ENCODE assay signal across 11 mouse cellular contexts in the genomic region with DNA sequence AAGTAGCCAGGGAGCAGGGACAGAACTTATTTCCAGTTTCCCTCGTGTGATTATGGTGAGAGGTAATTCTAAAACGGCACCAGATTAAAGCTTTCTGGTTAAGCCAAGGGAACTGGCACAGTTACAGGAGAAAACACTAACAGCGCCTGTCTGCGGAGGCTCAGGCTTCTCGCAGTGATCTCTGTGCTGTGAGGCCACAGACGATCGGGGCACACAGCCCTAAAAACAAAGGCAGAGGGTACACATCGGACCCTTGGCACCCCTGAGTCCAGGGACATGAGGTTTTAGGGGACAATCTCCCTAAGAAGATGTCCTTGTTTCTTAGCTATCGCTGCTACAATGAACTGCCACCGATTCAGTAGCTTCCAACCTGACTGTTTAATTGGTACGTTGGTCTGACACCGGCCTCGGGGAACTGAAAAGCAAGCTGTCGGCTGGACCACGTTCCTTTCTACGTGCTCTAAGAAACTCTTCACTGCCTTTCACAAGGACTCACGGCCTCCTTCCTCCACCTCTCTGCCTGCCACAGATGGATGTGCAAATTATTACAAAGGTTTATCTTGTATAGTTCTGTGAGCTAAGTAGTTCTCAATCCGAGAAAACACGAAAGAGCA.
A peak's percentile ranks its signal among the peaks of the same experiment; 100 is the strongest.
DNase-seq lines count a peak whose midpoint lies in the region; ATAC-seq and TF ChIP-seq lines count a peak whose summit lies in the region.
"Had no signal": no experiment of that assay in that cellular context is flagged by ENCODE, and none has a peak within 500 bp of the region (broad histone marks: within the 10 kb centered on the region; RNA-seq: fewer than 3 reads in every experiment).

No protein-coding gene starts in this region.

- H3K9me3 ChIP-seq in hindbrain, embryonic 14.5 days (ENCODE audit: control insufficient read depth, low read length) = no peaks in the 10 kb centered on the region
- H3K9me3 ChIP-seq in stomach, embryonic 15.5 days = no peaks in the 10 kb centered on the region
- H3K9me3 ChIP-seq: limb, embryonic 12.5 days had no signal

- H3K27ac ChIP-seq in layer of hippocampus, adult 2 months = peak overlapping the region; percentile 61
- H3K27ac ChIP-seq in hindbrain, embryonic 14.5 days = no peak overlapping the region
- peak overlapping the region; percentile 31; the same call in 1 of the 2 replicates for H3K27ac ChIP-seq in stomach, embryonic 15.5 days
- H3K27ac ChIP-seq: limb, embryonic 12.5 days had no signal

- H3K4me2 ChIP-seq in hindbrain, embryonic 14.5 days (replicated peaks) = 0 out of 2 replicates have a peak overlapping the region, but pooled peaks have one; percentile 15
- no peak overlapping the region for H3K4me2 ChIP-seq in stomach, embryonic 15.5 days
- H3K4me2 ChIP-seq: limb, embryonic 12.5 days had no signal

- H3K9ac ChIP-seq in hindbrain, embryonic 14.5 days = no peak overlapping the region; the same call in 1 of the 2 replicates
- no peak overlapping the region for H3K9ac ChIP-seq in stomach, embryonic 15.5 days
- H3K9ac ChIP-seq: limb, embryonic 12.5 days had no signal

- H3K4me1 ChIP-seq in hindbrain, embryonic 14.5 days (replicated peaks; ENCODE audit: control insufficient read depth, insufficient read depth, low read length) = peaks cover 15% of the 10 kb centered on the region; the same call in 1 of the 2 replicates
- peaks cover 20% of the 10 kb centered on the region for H3K4me1 ChIP-seq in stomach, embryonic 15.5 days

- no peak overlapping the region; the same call in 1 of the 2 replicates for H3K4me3 ChIP-seq in layer of hippocampus, adult 2 months
- no peak overlapping the region for H3K4me3 ChIP-seq in hindbrain, embryonic 14.5 days (replicated peaks; ENCODE audit: low read length)
- H3K4me3 ChIP-seq in stomach, embryonic 15.5 days (replicated peaks) = no peak overlapping the region
- H3K4me3 ChIP-seq: limb, embryonic 12.5 days had no signal

- no peaks in the 10 kb centered on the region for H3K27me3 ChIP-seq in hindbrain, embryonic 14.5 days (ENCODE audit: control insufficient read depth, insufficient read depth, low read length)
- H3K27me3 ChIP-seq in stomach, embryonic 15.5 days (replicated peaks) = no peaks in the 10 kb centered on the region
- H3K27me3 ChIP-seq: limb, embryonic 12.5 days; Patski had no signal

- ATAC-seq in hindbrain, embryonic 14.5 days (ENCODE audit: low FRiP score) = no peak
- ATAC-seq in stomach, embryonic 15.5 days (ENCODE audit: insufficient read depth, low FRiP score, low read depth) = no peak
- no peak for ATAC-seq in megakaryocyte progenitor cell, adult 5-6 weeks (replicated peaks; ENCODE audit: poor library complexity)
- ATAC-seq: Patski had no signal

- 33% methylated on average over 19 of the region's 19 CpGs for WGBS in hindbrain, embryonic 14.5 days
- 61% methylated on average over 19 of the region's 19 CpGs for WGBS in stomach, embryonic 15.5 days

- no peaks in the 10 kb centered on the region for H3K36me3 ChIP-seq in hindbrain, embryonic 14.5 days (replicated peaks; ENCODE audit: control insufficient read depth, insufficient read depth)
- H3K36me3 ChIP-seq in stomach, embryonic 15.5 days = no peaks in the 10 kb centered on the region
- H3K36me3 ChIP-seq: limb, embryonic 12.5 days had no signal

- TF ChIP-seq CTCF in layer of hippocampus, adult 2 months (conservative IDR thresholded peaks at IDR 0.05) = no peak

- DNase-seq in cerebellum, adult 8-10 months = peak; percentile 11
- DNase-seq in cerebellum, adult 11-12 months = no peak
- DNase-seq in layer of hippocampus, adult 2 months (ENCODE audit: low spot score in 2 of 2) = no peak
- DNase-seq in layer of hippocampus, adult 9-11 months = no peak
- DNase-seq in hindbrain, embryonic 14.5 days (ENCODE audit: low spot score) = no peak
- DNase-seq in spleen, adult 12 weeks (ENCODE audit: low spot score) = no peak
- DNase-seq: lung, postnatal 36 days had no signal
